Mouse (Mus musculus) lung, embryonic 16.5 days (tissue): Measurements from ENCODE around the gene Wnt7a. TPM values are rescaled to one million over a fixed set of nuclear protein-coding genes. Genes with fewer than 3 reads are reported as not detected.

Experiments used
- ATAC-seq: fragments of 200-750 bp; cut with Nextera tagmentation; 2 replicates; pipeline ENCODE4 v1.8.0; 2017; ENCODE audit warnings: low read depth, mild to moderate bottlenecking, moderate library complexity
- H3K27ac ChIP-seq: fragments of 300-500 bp; sonication (generic); 2 replicates; pipeline ENCODE4 v1.5.1; 2014; ENCODE audit warnings: mild to moderate bottlenecking, control low read depth, low read length
- H3K27me3 ChIP-seq: fragments of 300-500 bp; sonication (generic); 2 replicates; pipeline ENCODE4 v1.6.1; 2014; ENCODE audit warnings: low read depth, low read length, mixed read lengths; ENCODE audit not compliant: control insufficient read depth, insufficient read depth
- H3K36me3 ChIP-seq: fragments of 300-500 bp; sonication (generic); 2 replicates; pipeline ENCODE4 v1.6.1; 2014; ENCODE audit warnings: low read length; ENCODE audit not compliant: control insufficient read depth, insufficient read depth
- H3K4me1 ChIP-seq: fragments of 300-500 bp; sonication (generic); replicated peaks from 2 replicates; pipeline ENCODE4 v1.6.1; 2014; ENCODE audit warnings: low read length, mixed read lengths; ENCODE audit not compliant: control insufficient read depth, insufficient read depth
- H3K4me2 ChIP-seq: fragments of 300-500 bp; sonication (generic); 2 replicates; pipeline ENCODE4 v1.6.1; 2014; ENCODE audit warnings: low read depth, low read length, control low read depth
- H3K4me3 ChIP-seq: fragments of 300-500 bp; sonication (generic); 2 replicates; pipeline ENCODE4 v1.5.1; 2014; ENCODE audit warnings: mild to moderate bottlenecking, low read length, control low read depth
- H3K9ac ChIP-seq: fragments of 300-500 bp; sonication (generic); 2 replicates; pipeline ENCODE4 v1.6.1; 2014; ENCODE audit warnings: low read length, control low read depth
- H3K9me3 ChIP-seq: fragments of 300-500 bp; sonication (generic); 2 replicates; pipeline ENCODE4 v1.6.1; 2016; ENCODE audit warnings: low read length; ENCODE audit not compliant: control insufficient read depth
- WGBS: fragments of 180-500 bp; shearing (Covaris S2); extraction: QIAGEN DNeasy Blood & Tissue Kit; methylation state at CpG from one replicate; pipeline ENCODE4 v1.1.7; 2014; 5-methylcytosine and 5-hydroxymethylcytosine counted together
- polyA plus RNA-seq: library from polyadenylated mRNA; unstranded; fragments of >200 nt; fragmentation: Nextera tagmentation; extraction: Ambion mirVana; gene quantifications from 2 replicates; pipeline ENCODE4 v1.2.1, GENCODE M21; 2015

Wnt7a gene
- polyA plus RNA-seq, result 2.5 and 3.3 TPM in 2 replicates

GRCm38 (mm10) chr6:91410961-91411368 is at the start of gene Wnt7a:
Gene Wnt7a, minus strand, starts transcription at chr6:91411363.
- ATAC-seq, result peak; percentile 45

GRCm38 (mm10) chr6:91459471-91459870 is 48.3 kb upstream of the Wnt7a start:
- WGBS, result 73% methylated on average over 1 of the region's 1 CpGs
- Histone ChIP-seq H3K36me3 (peaks cover 6% of the 10 kb centered on the region; the same call in 1 of the 2 replicates), H3K4me3 (no peak overlapping the region), H3K27me3 (no peaks in the 10 kb centered on the region), H3K9me3 (no peaks in the 10 kb centered on the region), H3K4me1 (no peaks in the 10 kb centered on the region), H3K27ac (no peak overlapping the region), H3K9ac (no peak overlapping the region), H3K4me2 (no peak overlapping the region)
- no peak; the same call in 1 of the 2 replicates for ATAC-seq

More at GRCm38 (mm10) chr6:91410961-91411368, at the start of gene Wnt7a:
- WGBS, result under 1% methylated on average over 26 of the region's 51 CpGs
- Histone ChIP-seq H3K9ac (peak within 1 kb of the TSS; percentile 55), H3K9me3 (no peaks in the 10 kb centered on the region), H3K4me1 (0 out of 2 replicates have a peak, but pooled peaks cover 3% of the 10 kb centered on the region), H3K27ac (no peak within 1 kb of the TSS), H3K36me3 (no peaks in the 10 kb centered on the region), H3K27me3 (peaks cover 55% of the 10 kb centered on the region), H3K4me3 (peak within 1 kb of the TSS; percentile 54), H3K4me2 (peak within 1 kb of the TSS; percentile 74)

GRCm38 (mm10) chr6:91454546-91454945 is 43.4 kb upstream of the Wnt7a start:
- Histone ChIP-seq H3K9ac (no peak overlapping the region), H3K27ac (no peak overlapping the region), H3K4me2 (no peak overlapping the region), H3K9me3 (no peaks in the 10 kb centered on the region), H3K4me1 (no peaks in the 10 kb centered on the region), H3K4me3 (no peak overlapping the region), H3K36me3 (no peaks in the 10 kb centered on the region), H3K27me3 (no peaks in the 10 kb centered on the region)
- WGBS, result 20% methylated on average over 5 of the region's 5 CpGs
- ATAC-seq, result no peak

- Histone ChIP-seq H3K9ac (no peak overlapping the region), H3K27ac (no peak overlapping the region), H3K36me3 (no peaks in the 10 kb centered on the region), H3K9me3 (no peaks in the 10 kb centered on the region), H3K4me3 (no peak overlapping the region), H3K4me1 (no peaks in the 10 kb centered on the region), H3K4me2 (no peak overlapping the region), H3K27me3 (no peaks in the 10 kb centered on the region; the same call in 1 of the 2 replicates)
- no peak for ATAC-seq
- WGBS, result 63% methylated on average over 1 of the region's 1 CpGs
Measured at GRCm38 (mm10) chr6:91452056-91452455, 40.9 kb upstream of the Wnt7a start.

GRCm38 (mm10) chr6:91449472-91450225 is 38.5 kb upstream of the Wnt7a start:
- H3K9me3 ChIP-seq, result no peaks in the 10 kb centered on the region
- H3K4me1 ChIP-seq, result no peaks in the 10 kb centered on the region
- no peaks in the 10 kb centered on the region for H3K36me3 ChIP-seq
- no peak overlapping the region for H3K4me3 ChIP-seq
- no peak for ATAC-seq
- no peak overlapping the region for H3K4me2 ChIP-seq
- no peaks in the 10 kb centered on the region; the same call in 1 of the 2 replicates for H3K27me3 ChIP-seq
- no peak overlapping the region for H3K27ac ChIP-seq
- 36% methylated on average over 3 of the region's 3 CpGs for WGBS
- no peak overlapping the region for H3K9ac ChIP-seq

GRCm38 (mm10) chr6:91445316-91445715 is 34.2 kb upstream of the Wnt7a start:
- Histone ChIP-seq H3K9me3 (no peaks in the 10 kb centered on the region), H3K4me1 (peaks cover 4% of the 10 kb centered on the region; the same call in 1 of the 2 replicates), H3K27ac (no peak overlapping the region), H3K9ac (no peak overlapping the region), H3K27me3 (no peaks in the 10 kb centered on the region; the same call in 1 of the 2 replicates), H3K36me3 (no peaks in the 10 kb centered on the region), H3K4me3 (no peak overlapping the region), H3K4me2 (no peak overlapping the region)
- no peak for ATAC-seq
- 78% methylated on average over 3 of the region's 3 CpGs for WGBS

GRCm38 (mm10) chr6:91441145-91441662 is 30.0 kb upstream of the Wnt7a start:
- Histone ChIP-seq H3K27me3 (peaks cover 4% of the 10 kb centered on the region; the same call in 1 of the 2 replicates), H3K4me3 (peak overlapping the region; percentile 69), H3K4me1 (peaks cover 4% of the 10 kb centered on the region; the same call in 1 of the 2 replicates), H3K4me2 (peak overlapping the region; percentile 67), H3K36me3 (no peaks in the 10 kb centered on the region), H3K27ac (peak overlapping the region; percentile 20; the same call in 1 of the 2 replicates), H3K9ac (peak overlapping the region; percentile 77), H3K9me3 (no peaks in the 10 kb centered on the region)
- 4% methylated on average over 19 of the region's 19 CpGs for WGBS
- ATAC-seq, result peak; percentile 53

- H3K9ac ChIP-seq, result peak overlapping the region; percentile 77
- 2% methylated on average over 30 of the region's 30 CpGs for WGBS
- peak; percentile 98 for ATAC-seq
- H3K36me3 ChIP-seq, result no peaks in the 10 kb centered on the region
- peaks cover 4% of the 10 kb centered on the region; the same call in 1 of the 2 replicates for H3K4me1 ChIP-seq
- H3K9me3 ChIP-seq, result no peaks in the 10 kb centered on the region
- peak overlapping the region; percentile 67 for H3K4me2 ChIP-seq
- H3K27ac ChIP-seq, result peak overlapping the region; percentile 66; the same call in 1 of the 2 replicates
- peaks cover 4% of the 10 kb centered on the region; the same call in 1 of the 2 replicates for H3K27me3 ChIP-seq
- peak overlapping the region; percentile 69 for H3K4me3 ChIP-seq
Measured at GRCm38 (mm10) chr6:91440474-91441144, 29.4 kb upstream of the Wnt7a start.

GRCm38 (mm10) chr6:91424151-91424550 is 13.0 kb upstream of the Wnt7a start:
- H3K4me1 ChIP-seq, result no peaks in the 10 kb centered on the region
- no peaks in the 10 kb centered on the region for H3K9me3 ChIP-seq
- no peak overlapping the region for H3K4me2 ChIP-seq
- no peak overlapping the region for H3K27ac ChIP-seq
- ATAC-seq, result no peak
- H3K9ac ChIP-seq, result no peak overlapping the region
- 39% methylated on average over 4 of the region's 4 CpGs for WGBS
- H3K36me3 ChIP-seq, result no peaks in the 10 kb centered on the region
- no peak overlapping the region for H3K4me3 ChIP-seq
- H3K27me3 ChIP-seq, result no peaks in the 10 kb centered on the region
